Mouse (Mus musculus) neural tube, embryonic 11.5 days (tissue): ENCODE data around the gene Cracr2b. TPM values are rescaled to one million over a fixed set of nuclear protein-coding genes. Genes with fewer than 3 reads are reported as not detected.

Source experiments
- ATAC-seq: fragments of 200-750 bp; cut with Nextera tagmentation; 2 replicates; pipeline ENCODE4 v1.8.0; 2017; ENCODE audit warnings: moderate number of reproducible peaks, mild to moderate bottlenecking, moderate TSS enrichment, moderate library complexity; ENCODE audit not compliant: insufficient read depth, low FRiP score, low TSS enrichment
- DNase-seq: peaks from one replicate; pipeline ENCODE4 v3.0.0-alpha.2; 2015; ENCODE audit warnings: low spot score
- H3K27ac ChIP-seq: fragments of 300-500 bp; sonication (generic); 2 replicates; pipeline ENCODE4 v1.5.1; 2014; ENCODE audit warnings: low read depth, mild to moderate bottlenecking, low read length
- H3K27me3 ChIP-seq: fragments of 300-500 bp; sonication (generic); 2 replicates; pipeline ENCODE4 v1.6.1; 2014; ENCODE audit warnings: mild to moderate bottlenecking, low read length, mixed read lengths; ENCODE audit not compliant: control insufficient read depth, insufficient read depth
- H3K36me3 ChIP-seq: fragments of 300-500 bp; sonication (generic); 2 replicates; pipeline ENCODE4 v1.6.1; 2014; ENCODE audit warnings: mild to moderate bottlenecking, low read length, moderate library complexity, mixed read lengths; ENCODE audit not compliant: control insufficient read depth, insufficient read depth
- H3K4me1 ChIP-seq: fragments of 300-500 bp; sonication (generic); 2 replicates; pipeline ENCODE4 v1.6.1; 2014; ENCODE audit warnings: low read length, mixed read lengths; ENCODE audit not compliant: control insufficient read depth, insufficient read depth
- H3K4me2 ChIP-seq: fragments of 300-500 bp; sonication (generic); 2 replicates; pipeline ENCODE4 v1.6.1; 2014; ENCODE audit warnings: low read depth, mild to moderate bottlenecking, moderate library complexity
- H3K4me3 ChIP-seq: fragments of 300-500 bp; sonication (generic); 2 replicates; pipeline ENCODE4 v1.5.1; 2014; ENCODE audit warnings: low read depth, low read length
- H3K9ac ChIP-seq: fragments of 300-500 bp; sonication (generic); 2 replicates; pipeline ENCODE4 v1.6.1; 2014; ENCODE audit warnings: mild to moderate bottlenecking, low read length
- H3K9me3 ChIP-seq: fragments of 300-500 bp; sonication (generic); 2 replicates; pipeline ENCODE4 v1.6.1; 2016; ENCODE audit warnings: low read length; ENCODE audit not compliant: control insufficient read depth
- WGBS: fragments of 180-500 bp; shearing (Covaris S2); extraction: QIAGEN DNeasy Blood & Tissue Kit; methylation state at CpG from one replicate; pipeline ENCODE4 v1.1.7; 2014; 5-methylcytosine and 5-hydroxymethylcytosine counted together
- polyA plus RNA-seq: library from polyadenylated mRNA; unstranded; fragments of >200 nt; fragmentation: Nextera tagmentation; extraction: Ambion mirVana; gene quantifications from 2 replicates; pipeline ENCODE4 v1.2.1, GENCODE M21; 2014

Cracr2b gene
- polyA plus RNA-seq, 1 experiment from 2014 or later, result 6.4 TPM

DNA sequence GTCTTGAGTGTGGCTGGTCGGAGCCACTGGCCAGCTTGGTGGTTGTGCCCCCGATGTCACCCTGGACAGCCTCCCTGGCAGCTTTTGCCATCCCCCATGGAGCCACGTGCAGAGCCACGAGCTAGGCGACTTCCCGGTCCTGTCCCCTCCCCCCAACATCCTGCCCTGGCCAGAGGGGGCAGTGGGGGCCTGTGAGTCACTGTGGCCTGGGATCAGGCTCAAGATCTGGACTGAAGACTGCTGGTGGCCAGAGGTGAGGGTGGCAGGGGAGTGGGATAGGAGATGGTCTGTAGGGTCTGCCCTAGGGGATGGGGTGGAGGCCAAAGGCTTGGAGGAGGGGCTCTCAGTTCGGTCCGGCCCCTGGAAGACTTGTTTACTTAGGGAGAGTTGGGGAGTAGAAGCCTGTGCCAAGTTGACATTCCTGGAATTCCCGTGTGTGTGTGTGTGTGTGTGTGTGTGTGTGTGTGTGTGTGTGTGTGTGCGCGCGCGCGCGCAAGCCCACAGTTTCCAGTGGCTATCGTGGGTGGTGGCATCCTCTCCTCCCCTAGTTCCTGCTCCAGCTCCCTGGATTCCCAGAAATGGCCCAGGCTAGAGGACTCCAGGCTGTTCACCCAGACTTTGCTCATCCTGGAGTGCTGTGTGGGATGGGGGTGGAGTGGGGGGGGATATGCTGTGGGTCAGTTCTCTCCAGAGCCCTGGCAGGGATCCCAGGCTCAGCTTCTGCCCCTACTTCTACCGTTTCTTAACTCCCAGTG is 15.5 kb downstream of the Cracr2b start:
- Histone ChIP-seq H3K9ac (peak overlapping the region; percentile 11; the same call in 1 of the 2 replicates), H3K4me3 (peak overlapping the region; percentile 82), H3K36me3 (peaks cover 6% of the 10 kb centered on the region; the same call in 1 of the 2 replicates), H3K27ac (peak overlapping the region; percentile 50; the same call in 1 of the 2 replicates), H3K9me3 (no peaks in the 10 kb centered on the region), H3K27me3 (peaks cover 12% of the 10 kb centered on the region), H3K4me1 (peaks cover 24% of the 10 kb centered on the region), H3K4me2 (peak overlapping the region; percentile 75)
- WGBS, result 4% methylated on average over 17 of the region's 17 CpGs
- peak; percentile 41 for DNase-seq
- ATAC-seq, result no peak

- Histone ChIP-seq H3K9ac (peak overlapping the region; percentile 11; the same call in 1 of the 2 replicates), H3K4me1 (peaks cover 28% of the 10 kb centered on the region), H3K4me3 (peak overlapping the region; percentile 82), H3K9me3 (no peaks in the 10 kb centered on the region), H3K27me3 (peaks cover 12% of the 10 kb centered on the region), H3K27ac (peak overlapping the region; percentile 50; the same call in 1 of the 2 replicates), H3K36me3 (peaks cover 5% of the 10 kb centered on the region; the same call in 1 of the 2 replicates), H3K4me2 (peak overlapping the region; percentile 75)
- WGBS, result 29% methylated on average over 7 of the region's 7 CpGs
- no peak for DNase-seq
- ATAC-seq, result no peak
Measured at GRCm38 (mm10) chr7:141476981-141477370, 16.1 kb downstream of the Cracr2b start.

DNA sequence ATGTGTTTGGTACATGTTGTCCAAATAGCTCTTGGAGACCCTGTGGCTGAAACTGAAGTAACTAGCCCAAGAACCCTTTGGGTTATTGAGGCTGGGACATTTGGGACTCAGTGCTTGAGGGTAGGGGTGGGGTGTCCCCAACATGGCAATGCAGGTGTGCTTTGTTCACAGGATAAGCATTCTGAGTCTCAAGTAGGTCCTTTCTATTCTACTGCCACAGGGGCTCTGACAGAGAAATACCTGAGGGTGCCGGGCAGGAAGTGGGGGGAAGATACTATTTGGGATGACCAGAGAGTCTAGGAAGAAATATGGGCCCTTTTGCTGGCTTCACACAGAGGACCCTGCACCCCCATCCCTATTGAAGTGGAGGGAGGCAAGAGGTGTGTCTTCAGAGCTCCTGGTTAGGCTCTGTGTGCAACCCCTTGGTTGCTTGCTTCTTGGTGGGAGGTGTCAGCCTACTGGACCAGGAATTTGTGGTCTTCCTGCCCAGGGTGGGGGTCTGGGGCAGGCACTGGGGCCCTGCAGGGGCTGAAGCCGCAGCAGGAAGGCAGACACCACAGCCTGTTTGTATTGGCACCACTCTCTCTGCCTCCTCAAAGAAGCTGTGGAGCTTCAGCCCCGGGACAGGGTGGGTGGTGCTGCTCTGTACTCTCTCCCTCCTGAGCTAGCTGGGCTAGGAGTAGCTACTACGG is 16.8 kb downstream of the Cracr2b start:
- no peak overlapping the region for H3K9ac ChIP-seq
- no peak overlapping the region for H3K4me3 ChIP-seq
- no peak overlapping the region for H3K27ac ChIP-seq
- no peak overlapping the region for H3K4me2 ChIP-seq
- H3K9me3 ChIP-seq, result no peaks in the 10 kb centered on the region
- H3K4me1 ChIP-seq, result peaks cover 32% of the 10 kb centered on the region
- H3K36me3 ChIP-seq, result 0 out of 2 replicates have a peak, but pooled peaks cover 2% of the 10 kb centered on the region
- DNase-seq (no peak), ATAC-seq (no peak)
- peaks cover 15% of the 10 kb centered on the region for H3K27me3 ChIP-seq
- WGBS, result 64% methylated on average over 4 of the region's 4 CpGs

DNA sequence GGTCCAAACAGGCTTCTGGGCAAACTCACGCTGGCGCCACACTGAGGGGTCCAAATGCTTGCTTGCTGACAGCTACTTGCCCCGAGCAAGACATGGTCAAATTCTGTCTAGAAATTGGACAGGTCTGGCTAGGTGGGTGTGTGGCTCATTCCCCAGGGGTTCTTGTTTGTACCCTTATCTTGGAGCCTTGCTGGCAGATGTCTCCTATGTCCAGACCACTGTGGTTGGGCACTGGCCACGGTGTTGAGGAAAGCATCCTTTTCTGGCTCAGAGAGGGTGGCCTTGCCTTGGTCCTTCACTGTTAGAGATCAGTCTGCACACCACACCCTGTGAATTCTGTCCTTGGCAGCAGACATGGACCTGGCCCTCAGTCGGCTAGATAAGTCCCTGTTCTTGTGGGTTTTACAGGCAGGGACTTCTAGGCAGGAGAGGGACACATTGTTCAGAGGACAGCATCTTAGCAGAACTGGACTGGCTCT is 17.4 kb downstream of the Cracr2b start:
- DNase-seq (no peak), ATAC-seq (no peak)
- H3K4me1 ChIP-seq, result peaks cover 32% of the 10 kb centered on the region
- H3K27ac ChIP-seq, result no peak overlapping the region
- H3K9me3 ChIP-seq, result no peaks in the 10 kb centered on the region
- WGBS, result 86% methylated on average over 5 of the region's 5 CpGs
- H3K4me3 ChIP-seq, result no peak overlapping the region
- H3K4me2 ChIP-seq, result no peak overlapping the region
- H3K27me3 ChIP-seq, result peaks cover 15% of the 10 kb centered on the region
- no peak overlapping the region for H3K9ac ChIP-seq
- no peaks in the 10 kb centered on the region for H3K36me3 ChIP-seq

DNA sequence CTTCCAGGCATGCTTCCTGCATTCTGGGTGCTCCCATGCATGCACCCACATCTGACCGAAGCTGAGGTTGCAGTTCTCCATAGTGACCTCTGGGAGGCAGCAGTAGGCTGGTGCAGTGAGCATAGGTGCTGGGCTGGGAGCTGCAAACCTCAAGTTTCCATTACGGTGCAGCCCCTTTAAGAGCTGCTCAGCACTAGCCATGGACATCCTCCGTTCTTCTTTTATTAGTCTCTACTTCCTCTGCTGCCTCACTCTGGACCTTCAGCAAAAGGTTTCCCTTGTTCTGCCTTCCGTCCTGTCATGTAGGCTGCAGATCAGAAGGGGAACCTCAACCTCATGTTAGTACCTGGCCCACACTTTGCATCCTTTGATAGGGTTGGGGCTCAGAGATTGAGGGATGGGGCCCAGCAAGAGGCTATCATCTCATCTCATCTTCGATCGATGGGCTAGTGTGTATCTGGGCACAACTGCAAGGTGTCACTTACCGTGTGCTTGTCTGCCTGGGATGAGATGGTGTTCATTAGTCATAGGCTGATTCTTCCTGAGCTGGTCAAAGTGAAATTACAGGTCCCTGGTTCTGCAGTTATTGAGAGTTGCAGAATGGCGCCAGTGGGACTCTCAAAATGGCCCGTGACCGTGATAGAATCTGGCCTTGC is 20.1 kb downstream of the Cracr2b start:
- H3K4me1 ChIP-seq, result peaks cover 16% of the 10 kb centered on the region
- peak; percentile 72 for DNase-seq
- H3K27ac ChIP-seq, result no peak overlapping the region
- peaks cover 14% of the 10 kb centered on the region for H3K27me3 ChIP-seq
- H3K36me3 ChIP-seq, result no peaks in the 10 kb centered on the region
- WGBS, result 10% methylated on average over 10 of the region's 10 CpGs
- ATAC-seq, result peak; percentile 36; the same call in 1 of the 2 replicates
- no peak overlapping the region for H3K9ac ChIP-seq
- no peaks in the 10 kb centered on the region for H3K9me3 ChIP-seq
- peak overlapping the region; percentile 97 for H3K4me2 ChIP-seq
- peak overlapping the region; percentile 57; the same call in 1 of the 2 replicates for H3K4me3 ChIP-seq

- 1% methylated on average over 68 of the region's 81 CpGs for WGBS
- DNase-seq, result peak; percentile 72
- H3K4me1 ChIP-seq, result peaks cover 13% of the 10 kb centered on the region
- H3K4me2 ChIP-seq, result peak overlapping the region; percentile 97
- peak overlapping the region; percentile 60 for H3K9ac ChIP-seq
- peaks cover 11% of the 10 kb centered on the region for H3K27me3 ChIP-seq
- no peak overlapping the region; the same call in 1 of the 2 replicates for H3K27ac ChIP-seq
- H3K36me3 ChIP-seq, result no peaks in the 10 kb centered on the region
- no peaks in the 10 kb centered on the region for H3K9me3 ChIP-seq
- peak; percentile 56 for ATAC-seq
- H3K4me3 ChIP-seq, result peak overlapping the region; percentile 57
Measured at GRCm38 (mm10) chr7:141481498-141482401, 20.9 kb downstream of the Cracr2b start.

DNA sequence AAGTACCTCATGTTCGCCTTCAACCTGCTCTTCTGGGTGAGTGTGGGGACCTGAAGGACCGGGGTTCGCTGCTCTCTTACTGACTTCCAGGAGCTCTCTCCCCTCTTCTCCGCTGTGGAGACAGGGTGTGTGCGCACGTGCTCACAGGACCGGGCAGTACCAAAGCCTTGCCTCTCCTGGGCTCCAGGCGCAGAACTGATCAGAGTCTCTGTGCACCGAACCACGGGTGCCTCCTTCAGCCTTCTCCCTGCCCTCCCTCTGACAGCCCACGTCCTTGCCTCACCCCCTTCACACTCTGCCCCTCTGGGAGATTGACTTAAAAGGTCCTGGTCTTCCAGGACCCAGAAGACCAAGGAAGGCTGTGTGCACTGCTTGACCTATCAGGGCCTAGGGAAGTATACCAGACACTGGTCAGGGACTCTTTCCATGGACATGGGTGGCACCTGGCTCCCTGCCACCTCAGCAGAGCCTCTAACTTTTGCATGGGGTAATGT is 21.7 kb downstream of the Cracr2b start:
- no peak for DNase-seq
- WGBS, result 5% methylated on average over 11 of the region's 11 CpGs
- H3K27ac ChIP-seq, result no peak overlapping the region

More for the DNA sequence above, 21.7 kb downstream of the Cracr2b start:
- peak overlapping the region; percentile 97 for H3K4me2 ChIP-seq
- H3K4me3 ChIP-seq, result peak overlapping the region; percentile 57
- no peaks in the 10 kb centered on the region for H3K36me3 ChIP-seq
- H3K9me3 ChIP-seq, result no peaks in the 10 kb centered on the region
- peaks cover 6% of the 10 kb centered on the region for H3K27me3 ChIP-seq
- ATAC-seq, result no peak
- H3K4me1 ChIP-seq, result peaks cover 13% of the 10 kb centered on the region
- peak overlapping the region; percentile 60 for H3K9ac ChIP-seq
